Mouse (Mus musculus) neural tube, embryonic 10.5 days (tissue): ENCODE measurements around the gene Sox15.
"Not testable (repeated sequence)": the region's sequence is repeated elsewhere in the genome, so short reads cannot be mapped to it uniquely, and the experiment has no call there.

Experiments used
- DNase-seq: peaks from one replicate; pipeline ENCODE4 v3.0.0-alpha.2; 2017; ENCODE audit warnings: low spot score; ENCODE audit errors: extremely low spot score

Sox15 gene

GRCm38 (mm10) chr11:69655264-69656064 lies at the start of gene Sox15:
Gene Sox15, plus strand, starts transcription at chr11:69655314.
- peak; percentile 73 for DNase-seq

GRCm38 (mm10) chr11:69605726-69606490 lies 49.2 kb upstream of the Sox15 start, which contains the start of gene Atp1b2:
Gene Atp1b2, minus strand, starts transcription at chr11:69605942.
- DNase-seq = peak; percentile 74

DNA sequence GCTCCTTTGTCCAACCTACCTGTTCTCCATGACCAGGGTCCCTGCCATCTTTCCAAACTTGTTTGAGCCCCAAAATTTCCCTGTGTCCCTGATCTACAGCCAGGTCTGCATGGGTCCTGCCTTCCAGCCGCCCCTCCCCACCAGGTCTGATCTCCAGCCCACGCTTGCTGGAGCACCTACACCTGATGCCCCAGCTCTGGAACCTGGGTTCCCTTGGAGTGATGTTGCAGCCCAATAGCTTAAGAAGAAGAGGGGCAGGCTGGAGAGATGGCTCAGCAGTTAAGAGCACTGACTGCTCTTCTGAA lies 48.7 kb upstream of the Sox15 start:
- DNase-seq = no peak

- no peak for DNase-seq
Measured at GRCm38 (mm10) chr11:69606832-69607231, 48.3 kb upstream of the Sox15 start.

- DNase-seq = no peak
Measured at GRCm38 (mm10) chr11:69608525-69608924, 46.6 kb upstream of the Sox15 start.

GRCm38 (mm10) chr11:69609416-69609815 lies 45.7 kb upstream of the Sox15 start:
- no peak for DNase-seq

GRCm38 (mm10) chr11:69610899-69611298 lies 44.2 kb upstream of the Sox15 start:
- DNase-seq = no peak

DNA sequence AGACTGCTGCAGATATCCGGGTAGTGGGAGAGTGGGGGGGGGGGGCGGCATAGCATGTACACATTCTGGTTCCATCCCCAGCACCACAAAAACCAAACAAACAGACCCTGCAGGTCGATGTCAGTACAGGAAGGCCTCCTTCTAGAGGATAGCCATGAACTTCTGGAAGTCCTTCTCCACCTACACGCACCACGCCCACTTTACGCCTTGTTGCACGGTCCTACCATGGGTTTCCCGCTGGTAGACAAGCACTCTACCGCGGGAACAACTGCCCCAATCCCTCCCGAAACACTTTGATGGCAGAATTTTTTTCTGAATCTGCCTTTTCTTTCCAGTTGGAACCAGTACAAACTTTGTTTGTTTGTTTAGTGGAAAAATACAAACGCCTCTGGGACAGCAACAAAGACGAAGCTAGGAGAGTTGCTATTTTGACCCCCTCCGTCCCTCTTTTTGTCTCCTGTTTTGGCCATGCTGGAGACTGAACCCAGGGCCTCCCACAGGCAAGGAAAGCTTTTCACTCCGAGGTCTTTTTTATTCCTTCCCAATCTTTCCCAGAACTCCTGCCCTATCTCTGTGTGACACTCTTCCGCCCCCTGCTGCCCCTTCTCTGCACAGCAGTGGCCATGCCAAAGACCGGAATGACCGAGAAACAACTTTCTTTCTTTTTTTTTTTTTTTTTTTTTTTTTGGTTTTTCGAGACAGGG lies 41.4 kb upstream of the Sox15 start:
- DNase-seq = peak; percentile 84

DNA sequence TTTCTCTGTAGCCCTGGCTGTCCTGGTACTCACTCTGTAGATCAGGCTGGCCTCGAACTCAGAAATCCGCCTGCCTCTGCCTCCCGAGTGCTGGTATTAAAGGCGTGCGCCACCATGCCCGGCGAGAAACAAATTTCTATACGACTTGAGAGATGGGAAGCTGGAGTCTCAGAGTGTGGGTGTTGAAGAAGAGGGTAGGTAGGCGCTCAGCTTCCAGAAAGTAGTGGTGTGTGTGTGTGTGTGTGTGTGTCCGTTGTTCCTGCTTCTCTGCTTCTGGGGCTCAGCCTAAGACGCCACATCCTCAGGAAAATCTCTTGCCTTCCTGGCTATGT lies 40.9 kb upstream of the Sox15 start:
- not testable (repeated sequence) for DNase-seq

DNA sequence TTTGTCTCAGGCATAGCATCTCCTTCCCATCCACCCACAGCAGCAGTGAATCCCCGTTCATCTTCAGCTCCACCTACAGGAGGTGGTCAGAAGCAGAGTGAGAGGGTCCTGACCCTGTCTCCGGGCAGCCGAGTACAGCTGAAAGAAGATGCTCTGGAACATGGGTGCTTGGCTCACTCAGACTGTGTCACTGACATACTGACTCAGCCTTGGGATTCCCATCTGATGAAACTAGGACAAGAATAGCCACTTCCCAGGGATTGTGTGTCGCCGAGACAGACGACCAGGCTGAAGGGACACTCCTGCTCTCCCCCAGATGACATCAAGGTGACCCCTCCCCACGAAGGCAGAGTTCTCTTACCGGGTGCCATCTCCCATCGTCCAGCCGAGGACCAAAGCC lies 38.3 kb upstream of the Sox15 start:
- DNase-seq = no peak

GRCm38 (mm10) chr11:69617805-69618204 lies 37.3 kb upstream of the Sox15 start, which contains the start of gene Shbg:
Gene Shbg, minus strand, starts transcription at chr11:69617905.
- DNase-seq = no peak

GRCm38 (mm10) chr11:69620394-69621081 lies 34.6 kb upstream of the Sox15 start:
- no peak for DNase-seq

GRCm38 (mm10) chr11:69621571-69622268 lies 33.4 kb upstream of the Sox15 start, which contains the start of gene Sat2:
Gene Sat2, plus strand, starts transcription at chr11:69622024.
- peak; percentile 79 for DNase-seq

DNA sequence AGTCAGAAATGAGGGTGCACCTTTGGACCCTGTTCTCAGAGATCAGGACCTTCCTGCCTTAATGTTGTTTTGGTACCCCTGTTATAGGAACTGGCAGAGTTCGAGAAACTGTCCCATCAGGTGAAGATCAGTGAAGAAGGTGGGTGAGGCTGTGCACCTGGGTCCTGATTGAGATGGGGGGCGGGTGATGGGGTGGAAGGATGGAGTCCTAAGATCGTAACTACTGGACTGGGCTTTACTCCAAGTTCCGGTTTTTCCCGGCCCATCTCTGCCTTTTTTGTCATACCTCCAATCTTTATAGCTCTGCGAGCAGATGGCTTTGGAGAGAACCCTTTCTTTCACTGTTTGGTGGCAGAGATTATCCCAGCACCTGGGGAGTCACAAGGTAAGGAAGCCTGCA lies 32.7 kb upstream of the Sox15 start:
- no peak for DNase-seq

DNA sequence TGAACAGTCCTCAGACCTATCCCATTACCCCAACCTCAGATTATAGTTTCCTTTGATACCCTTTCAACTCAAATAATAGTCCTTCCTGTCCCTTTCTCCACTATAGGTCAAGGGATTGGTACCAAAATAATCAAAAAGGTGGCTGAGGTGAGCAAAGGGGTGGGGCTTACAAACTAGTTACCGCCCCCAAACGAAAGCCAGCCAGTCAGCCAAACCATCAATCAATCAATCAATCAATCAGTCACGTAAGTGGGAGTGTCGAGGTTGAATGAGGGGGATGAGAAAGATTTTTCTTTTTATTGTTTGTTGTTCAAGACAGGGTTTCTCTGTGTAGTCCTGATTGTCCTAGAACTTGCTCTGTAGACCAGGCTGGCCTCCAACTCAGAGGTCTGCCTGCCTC lies 32.1 kb upstream of the Sox15 start:
- DNase-seq = no peak

- DNase-seq = not testable (repeated sequence)
Measured at GRCm38 (mm10) chr11:69624339-69624738, 30.8 kb upstream of the Sox15 start.

GRCm38 (mm10) chr11:69628286-69628685 lies 26.8 kb upstream of the Sox15 start:
- DNase-seq = peak; percentile 88

GRCm38 (mm10) chr11:69629802-69630201 lies 25.3 kb upstream of the Sox15 start:
- DNase-seq = no peak

DNA sequence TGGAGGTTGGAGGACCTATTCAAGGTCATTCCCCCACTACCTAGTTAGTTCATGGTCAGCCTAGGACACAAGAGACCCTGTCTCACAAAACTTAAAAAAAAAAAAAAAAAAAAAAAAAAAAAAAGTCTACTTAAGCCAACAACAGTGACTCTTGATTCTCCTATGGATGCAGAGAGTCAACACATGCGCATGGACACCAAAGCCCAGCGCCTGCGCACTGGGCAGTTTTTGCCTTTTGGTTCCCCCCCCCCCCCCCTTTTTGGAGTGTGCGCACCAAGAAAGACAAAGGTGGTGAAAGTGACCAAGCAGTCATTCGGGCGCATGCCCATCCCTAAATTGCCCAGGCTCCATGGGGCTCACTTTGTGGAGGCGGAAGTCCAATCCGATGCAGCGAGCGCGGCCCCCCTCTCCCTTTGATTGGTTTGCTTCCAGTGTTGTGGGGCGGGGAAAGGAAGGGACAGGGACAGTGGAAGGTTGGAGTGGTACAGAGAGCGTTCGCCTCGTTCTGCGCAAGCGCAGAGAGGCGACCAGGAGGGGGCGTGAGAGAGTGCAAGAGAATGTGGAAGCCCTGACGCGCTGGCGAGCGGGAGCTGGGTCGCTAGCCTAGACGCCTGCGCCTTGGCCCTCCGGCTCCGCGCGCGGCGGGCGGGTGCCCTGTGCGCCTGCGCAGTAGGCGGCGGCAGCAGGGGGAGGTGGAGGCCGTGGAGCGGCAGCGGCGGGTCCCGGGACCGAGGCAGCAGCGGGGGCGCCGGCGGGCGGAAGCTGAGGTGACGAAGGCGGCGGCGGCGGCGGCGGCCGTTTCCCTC lies 22.6 kb upstream of the Sox15 start, which contains the start of gene Fxr2:
TSS of gene Fxr2 (plus strand) at position 707 of the 806 bp plus-strand sequence.
- peak; percentile 100 for DNase-seq
